Mouse (Mus musculus) midbrain, embryonic 15.5 days (tissue): ENCODE measurements around the gene Pds5b. TPM values are rescaled to one million over a fixed set of nuclear protein-coding genes. Genes with fewer than 3 reads are reported as not detected.
"Not testable (repeated sequence)": the region's sequence is repeated elsewhere in the genome, so short reads cannot be mapped to it uniquely, and the experiment has no call there.

Source experiments
- ATAC-seq: fragments of 200-750 bp; cut with Nextera tagmentation; replicated peaks from 2 replicates; pipeline ENCODE4 v1.8.0; 2017; ENCODE audit warnings: moderate TSS enrichment
- H3K27ac ChIP-seq: fragments of 300-500 bp; sonication (generic); 2 replicates; pipeline ENCODE4 v1.5.1; 2015; ENCODE audit warnings: mild to moderate bottlenecking, inconsistent platforms
- H3K27me3 ChIP-seq: fragments of 300-500 bp; sonication (generic); replicated peaks from 2 replicates; pipeline ENCODE4 v1.6.1; 2015; ENCODE audit warnings: inconsistent platforms
- H3K36me3 ChIP-seq: fragments of 300-500 bp; sonication (generic); replicated peaks from 2 replicates; pipeline ENCODE4 v1.6.1; 2015; ENCODE audit warnings: inconsistent platforms
- H3K4me1 ChIP-seq: fragments of 300-500 bp; sonication (generic); 2 replicates; pipeline ENCODE4 v1.6.1; 2015; ENCODE audit warnings: inconsistent platforms
- H3K4me2 ChIP-seq: fragments of 300-500 bp; sonication (generic); 2 replicates; pipeline ENCODE4 v1.6.1; 2015; ENCODE audit warnings: inconsistent platforms, mild to moderate bottlenecking, moderate library complexity
- H3K4me3 ChIP-seq: fragments of 300-500 bp; sonication (generic); 2 replicates; pipeline ENCODE4 v1.5.1; 2015; ENCODE audit warnings: mild to moderate bottlenecking, inconsistent platforms
- H3K9ac ChIP-seq: fragments of 300-500 bp; sonication (generic); 2 replicates; pipeline ENCODE4 v1.6.1; 2015; ENCODE audit warnings: mild to moderate bottlenecking, inconsistent platforms
- H3K9me3 ChIP-seq: fragments of 300-500 bp; sonication (generic); 2 replicates; pipeline ENCODE4 v1.6.1; 2016; ENCODE audit warnings: inconsistent platforms
- WGBS: fragments of 180-500 bp; shearing (Covaris S2); methylation state at CpG from one replicate; pipeline ENCODE4 v1.1.7; 2015; ENCODE audit warnings: mixed read lengths; 5-methylcytosine and 5-hydroxymethylcytosine counted together
- polyA plus RNA-seq: library from polyadenylated mRNA; unstranded; fragments of >200 nt; fragmentation: Nextera tagmentation; extraction: Ambion mirVana; gene quantifications from 2 replicates; pipeline ENCODE4 v1.2.1, GENCODE M21; 2015

The Pds5b gene
- polyA plus RNA-seq, 1 experiment from 2014 or later = 32.5 TPM

DNA sequence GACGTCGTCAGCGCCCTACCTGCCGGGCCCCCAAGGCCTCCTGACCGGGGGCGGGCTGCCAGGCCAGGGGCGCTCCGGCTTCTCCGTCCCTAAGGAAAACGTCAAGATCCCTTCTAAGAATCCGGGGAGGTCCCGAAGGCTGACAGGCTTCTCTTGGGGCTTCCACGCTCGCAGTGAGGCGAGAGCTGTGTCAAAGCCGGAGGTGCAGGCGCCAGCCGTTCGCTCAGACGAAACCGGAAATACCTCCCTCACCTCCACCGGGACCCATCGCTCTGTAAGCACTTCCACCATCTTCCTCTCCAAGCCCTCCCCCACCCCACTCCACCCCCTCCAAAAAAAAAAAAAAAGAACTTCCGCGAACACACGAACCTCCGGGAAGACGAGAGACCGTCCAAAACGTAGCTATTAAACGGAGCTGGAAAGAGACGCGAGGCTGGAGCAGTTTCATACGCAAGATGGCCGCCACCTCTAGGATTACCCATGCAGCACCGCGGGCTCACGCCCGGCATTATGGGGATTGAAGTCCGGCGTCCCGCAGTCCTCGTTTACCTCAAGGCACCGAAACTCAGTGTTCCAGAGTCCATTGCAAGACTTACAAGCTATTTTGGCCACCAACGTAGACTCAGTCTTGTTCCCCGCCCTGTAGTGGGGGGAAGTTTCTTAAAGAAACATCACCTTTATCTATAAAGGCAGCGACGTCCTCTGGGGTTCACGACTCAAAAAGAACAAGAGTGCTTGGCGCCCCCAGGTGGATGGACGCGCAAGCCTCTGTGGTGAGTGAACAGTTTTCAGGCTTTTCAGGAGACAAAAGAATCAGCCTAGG, 8.2 kb upstream of the Pds5b start:
- Histone ChIP-seq H3K4me2 (peak overlapping the region; percentile 67), H3K9me3 (no peaks in the 10 kb centered on the region), H3K9ac (peak overlapping the region; percentile 92), H3K27ac (peak overlapping the region; percentile 90), H3K36me3 (peaks cover 7% of the 10 kb centered on the region; the same call in 1 of the 2 replicates), H3K4me1 (peaks cover 21% of the 10 kb centered on the region), H3K27me3 (no peaks in the 10 kb centered on the region), H3K4me3 (peak overlapping the region; percentile 96)
- peak; percentile 97 for ATAC-seq
- under 1% methylated on average over 52 of the region's 52 CpGs for WGBS

DNA sequence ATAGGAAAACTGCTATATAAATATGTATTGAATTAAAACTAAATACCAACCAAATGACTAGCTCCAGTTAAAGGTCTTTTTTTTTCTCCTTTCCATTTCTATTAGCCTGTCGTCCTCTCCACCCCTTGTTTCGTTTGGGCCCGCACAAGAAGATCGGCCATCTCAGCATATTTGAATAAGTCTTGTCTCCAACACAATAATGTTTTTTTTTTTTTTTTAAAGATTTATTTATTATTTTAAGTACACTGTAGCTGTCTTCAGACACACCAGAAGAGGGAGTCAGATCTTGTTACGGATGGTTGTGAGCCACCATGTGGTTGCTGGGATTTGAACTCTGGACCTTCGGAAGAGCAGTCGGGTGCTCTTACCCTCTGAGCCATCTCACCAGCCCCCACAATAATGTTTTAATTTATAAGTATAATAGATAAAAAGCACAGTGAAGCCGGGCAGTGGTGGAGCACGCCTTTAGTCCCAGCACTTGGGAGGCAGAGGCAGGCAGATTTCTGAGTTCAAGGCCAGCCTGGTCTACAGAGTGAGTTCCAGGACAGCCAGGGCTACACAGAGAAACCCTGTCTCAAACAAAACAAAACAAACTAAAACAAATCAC, 7.3 kb upstream of the Pds5b start, which contains the start of gene N4bp2l2:
Gene N4bp2l2, minus strand, starts transcription at position 51 of the 607 bp plus-strand sequence.
- WGBS = 90% methylated on average over 9 of the region's 9 CpGs

GRCm38 (mm10) chr5:150668731-150669130, 4.8 kb upstream of the Pds5b start:
- no peaks in the 10 kb centered on the region for H3K9me3 ChIP-seq
- ATAC-seq = no peak
- H3K9ac ChIP-seq = no peak overlapping the region
- no peaks in the 10 kb centered on the region for H3K27me3 ChIP-seq
- H3K4me2 ChIP-seq = no peak overlapping the region
- H3K36me3 ChIP-seq = no peaks in the 10 kb centered on the region
- no peak overlapping the region for H3K27ac ChIP-seq
- H3K4me3 ChIP-seq = no peak overlapping the region
- H3K4me1 ChIP-seq = peaks cover 6% of the 10 kb centered on the region; the same call in 1 of the 2 replicates
- 61% methylated on average over 4 of the region's 4 CpGs for WGBS

More for the DNA sequence above, 7.3 kb upstream of the Pds5b start, which contains the start of gene N4bp2l2:
- not testable (repeated sequence) for H3K36me3 ChIP-seq, H3K9me3 ChIP-seq, H3K27me3 ChIP-seq, ATAC-seq
- Histone ChIP-seq H3K4me1 (peaks cover 12% of the 10 kb centered on the region), H3K4me2 (peak within 1 kb of the TSS; percentile 67), H3K4me3 (peak within 1 kb of the TSS; percentile 96), H3K9ac (peak within 1 kb of the TSS; percentile 92), H3K27ac (peak within 1 kb of the TSS; percentile 90)

GRCm38 (mm10) chr5:150672343-150672742, 1.2 kb upstream of the Pds5b start:
- Histone ChIP-seq H3K36me3 (no peaks in the 10 kb centered on the region), H3K27ac (no peak overlapping the region), H3K4me1 (peaks cover 19% of the 10 kb centered on the region), H3K9me3 (no peaks in the 10 kb centered on the region), H3K27me3 (no peaks in the 10 kb centered on the region), H3K4me2 (no peak overlapping the region), H3K9ac (no peak overlapping the region), H3K4me3 (no peak overlapping the region)
- 92% methylated on average over 7 of the region's 7 CpGs for WGBS
- ATAC-seq = no peak

- Histone ChIP-seq H3K36me3 (no peaks in the 10 kb centered on the region), H3K4me3 (peak overlapping the region; percentile 94), H3K4me2 (peak overlapping the region; percentile 55), H3K27ac (peak overlapping the region; percentile 97), H3K9me3 (no peaks in the 10 kb centered on the region), H3K4me1 (peaks cover 22% of the 10 kb centered on the region), H3K9ac (peak overlapping the region; percentile 87), H3K27me3 (no peaks in the 10 kb centered on the region)
- under 1% methylated on average over 59 of the region's 91 CpGs for WGBS
- ATAC-seq = peak; percentile 65
These were observed 512 bp downstream of the Pds5b start for GRCm38 (mm10) chr5:150673880-150674621.

- peak overlapping the region; percentile 87; the same call in 1 of the 2 replicates for H3K9ac ChIP-seq
- peak overlapping the region; percentile 94 for H3K4me3 ChIP-seq
- 52% methylated on average over 6 of the region's 6 CpGs for WGBS
- no peaks in the 10 kb centered on the region for H3K36me3 ChIP-seq
- peaks cover 24% of the 10 kb centered on the region for H3K4me1 ChIP-seq
- no peak for ATAC-seq
- peak overlapping the region; percentile 55 for H3K4me2 ChIP-seq
- H3K9me3 ChIP-seq = no peaks in the 10 kb centered on the region
- no peaks in the 10 kb centered on the region for H3K27me3 ChIP-seq
- H3K27ac ChIP-seq = no peak overlapping the region
These were observed 1.3 kb downstream of the Pds5b start for GRCm38 (mm10) chr5:150674866-150675265.

DNA sequence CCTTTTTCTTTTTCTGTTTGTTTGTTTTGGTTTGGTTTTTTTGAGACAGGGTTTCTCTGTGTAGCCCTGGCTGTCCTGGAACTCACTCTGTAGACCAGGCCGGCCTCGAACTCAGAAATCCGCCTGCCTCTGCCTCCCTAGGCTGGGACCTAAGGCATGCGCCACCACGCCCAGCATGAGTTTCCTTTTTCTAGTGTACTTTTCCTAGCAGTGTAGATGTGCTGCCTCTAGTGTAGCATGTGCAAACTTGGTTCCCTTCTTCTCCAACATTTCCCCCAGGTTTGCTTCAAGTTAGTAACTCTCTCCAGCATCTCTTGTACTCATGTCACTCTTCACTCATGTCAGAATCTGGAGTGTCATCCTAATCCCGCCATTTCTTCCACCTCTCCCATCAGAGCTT, 9.3 kb downstream of the Pds5b start:
- not testable (repeated sequence) for H3K4me2 ChIP-seq, H3K4me1 ChIP-seq, H3K27ac ChIP-seq, ATAC-seq, H3K27me3 ChIP-seq, H3K9me3 ChIP-seq, H3K36me3 ChIP-seq, H3K9ac ChIP-seq, H3K4me3 ChIP-seq
- WGBS = 98% methylated on average over 6 of the region's 6 CpGs

GRCm38 (mm10) chr5:150690685-150691084, 17.1 kb downstream of the Pds5b start:
- no peaks in the 10 kb centered on the region for H3K9me3 ChIP-seq
- H3K27me3 ChIP-seq = no peaks in the 10 kb centered on the region
- H3K27ac ChIP-seq = no peak overlapping the region
- H3K9ac ChIP-seq = no peak overlapping the region
- no peaks in the 10 kb centered on the region; the same call in 1 of the 2 replicates for H3K36me3 ChIP-seq
- H3K4me3 ChIP-seq = no peak overlapping the region
- ATAC-seq = no peak
- no peak overlapping the region for H3K4me2 ChIP-seq
- H3K4me1 ChIP-seq = no peaks in the 10 kb centered on the region

GRCm38 (mm10) chr5:150693277-150693676, 19.7 kb downstream of the Pds5b start:
- no peak for ATAC-seq

GRCm38 (mm10) chr5:150702714-150703113, 29.2 kb downstream of the Pds5b start:
- Histone ChIP-seq H3K9ac (no peak overlapping the region), H3K4me1 (no peaks in the 10 kb centered on the region), H3K36me3 (no peaks in the 10 kb centered on the region), H3K27me3 (no peaks in the 10 kb centered on the region), H3K4me2 (no peak overlapping the region), H3K4me3 (no peak overlapping the region), H3K27ac (no peak overlapping the region), H3K9me3 (no peaks in the 10 kb centered on the region)
- WGBS = 78% methylated on average over 2 of the region's 2 CpGs
- ATAC-seq = no peak

More at GRCm38 (mm10) chr5:150693277-150693676, 19.7 kb downstream of the Pds5b start:
- Histone ChIP-seq H3K4me1 (no peaks in the 10 kb centered on the region), H3K9me3 (no peaks in the 10 kb centered on the region), H3K9ac (no peak overlapping the region), H3K27me3 (no peaks in the 10 kb centered on the region), H3K36me3 (no peaks in the 10 kb centered on the region; the same call in 1 of the 2 replicates), H3K4me3 (no peak overlapping the region), H3K27ac (no peak overlapping the region), H3K4me2 (no peak overlapping the region)
- 92% methylated on average over 2 of the region's 2 CpGs for WGBS

DNA sequence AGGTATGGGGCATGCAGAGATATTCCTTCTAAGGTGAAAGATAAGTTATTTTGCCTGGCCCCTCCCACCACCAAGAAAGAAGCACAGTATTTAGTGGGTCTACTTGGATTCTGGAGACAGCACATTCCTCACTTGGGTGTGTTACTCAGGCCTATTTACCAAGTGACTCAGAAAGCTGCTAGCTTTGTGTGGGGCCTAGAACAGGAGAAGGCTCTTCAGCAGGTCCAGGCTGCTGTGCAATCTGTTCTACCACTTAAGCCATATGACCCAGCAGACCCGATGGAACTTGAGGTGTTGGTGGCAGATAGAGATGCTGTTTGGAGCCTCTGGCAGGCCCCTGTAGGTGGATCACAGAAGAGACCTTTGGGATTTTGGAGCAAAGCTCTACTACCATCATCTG, 33.1 kb downstream of the Pds5b start:
- 100% methylated on average over 1 of the region's 1 CpGs for WGBS
- H3K36me3 ChIP-seq, H3K9ac ChIP-seq, H3K27ac ChIP-seq, H3K4me3 ChIP-seq, H3K9me3 ChIP-seq, H3K27me3 ChIP-seq, ATAC-seq, H3K4me2 ChIP-seq, H3K4me1 ChIP-seq: not testable (repeated sequence)

DNA sequence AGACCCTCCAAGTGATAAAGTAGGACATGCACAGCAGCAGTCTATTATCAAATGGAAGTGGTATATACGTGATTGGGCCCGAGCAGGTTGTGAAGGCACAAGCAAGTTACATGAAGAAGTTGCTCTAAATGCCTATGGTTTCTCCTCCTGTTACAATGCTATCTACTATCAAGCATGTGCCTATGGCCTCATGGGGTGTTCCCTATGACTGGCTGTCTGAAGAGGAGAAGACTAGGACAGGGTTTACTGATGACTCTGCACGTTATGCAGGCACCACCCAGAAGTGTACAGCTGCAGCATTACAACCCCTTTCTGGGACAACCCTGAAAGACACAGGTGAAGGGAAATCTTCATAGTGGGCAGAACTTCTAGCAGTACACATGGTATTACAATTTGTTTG, 33.6 kb downstream of the Pds5b start:
- not testable (repeated sequence) for H3K27me3 ChIP-seq, H3K4me2 ChIP-seq, H3K9ac ChIP-seq, H3K27ac ChIP-seq, ATAC-seq, H3K9me3 ChIP-seq, H3K36me3 ChIP-seq, H3K4me3 ChIP-seq, H3K4me1 ChIP-seq
- WGBS = 91% methylated on average over 3 of the region's 3 CpGs
